Mouse (Mus musculus): Measurements from ENCODE around the gene Abca7. TPM values are rescaled to one million over a fixed set of nuclear protein-coding genes. Genes with fewer than 3 reads are reported as not detected.

Gene Abca7
- total RNA-seq, 2 experiments from 2014 or later: 16.0 to 19.8 TPM

DNA sequence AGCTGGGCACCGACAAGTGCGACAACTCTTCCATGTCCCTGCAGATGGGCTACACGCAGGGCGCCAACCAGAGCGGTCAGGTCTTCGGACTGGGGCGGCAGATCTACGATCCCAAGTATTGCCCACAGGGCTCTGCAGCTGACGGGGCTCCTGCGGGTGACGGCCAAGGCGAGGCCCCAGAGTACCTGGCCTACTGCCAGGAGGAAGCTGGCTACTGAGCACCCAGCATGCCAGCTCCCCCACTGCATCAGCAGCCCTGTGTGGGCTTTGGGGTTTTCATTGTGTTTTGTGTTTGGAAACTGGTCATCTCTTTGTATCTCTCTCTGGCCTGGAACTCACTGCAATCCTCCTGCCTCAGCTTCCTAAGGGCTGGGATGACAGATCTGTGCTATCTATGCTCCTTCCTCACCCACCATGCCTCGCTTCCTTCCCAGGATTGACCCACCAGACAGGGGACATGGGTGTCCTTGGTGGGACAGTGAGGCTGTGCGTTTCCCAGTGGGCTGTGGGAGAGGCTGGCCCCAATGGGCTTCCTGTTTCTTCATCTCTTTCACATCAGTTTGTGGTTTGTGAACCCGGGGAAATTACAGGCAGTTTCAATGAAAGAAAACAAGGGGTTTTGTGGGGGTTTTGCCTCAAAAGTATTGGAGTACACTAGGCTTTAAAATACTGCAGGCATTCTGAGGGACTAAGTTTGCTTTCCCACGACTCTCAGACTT is 1.7 kb upstream of the Abca7 start:
- DNase-seq: peak; percentile 56

DNA sequence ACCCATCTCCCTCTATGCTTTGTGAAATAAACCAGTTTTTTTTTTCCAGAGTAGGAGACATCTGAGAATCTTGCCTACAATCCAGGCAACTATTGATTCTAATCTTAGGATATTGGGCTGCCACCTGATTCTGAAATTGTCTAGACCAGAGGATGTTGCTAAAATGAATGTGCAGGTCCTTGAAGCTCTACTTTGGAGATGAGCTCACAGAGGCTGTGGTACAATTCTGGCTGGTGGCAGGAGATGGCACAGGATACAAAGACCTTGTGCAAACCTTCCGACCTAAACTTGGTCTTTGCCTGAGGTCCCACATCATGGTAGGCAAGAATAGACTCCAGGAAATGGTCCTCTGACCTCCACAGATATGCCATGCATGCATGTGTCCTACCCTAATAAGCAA is 658 bp upstream of the Abca7 start:
- DNase-seq: no peak

DNA sequence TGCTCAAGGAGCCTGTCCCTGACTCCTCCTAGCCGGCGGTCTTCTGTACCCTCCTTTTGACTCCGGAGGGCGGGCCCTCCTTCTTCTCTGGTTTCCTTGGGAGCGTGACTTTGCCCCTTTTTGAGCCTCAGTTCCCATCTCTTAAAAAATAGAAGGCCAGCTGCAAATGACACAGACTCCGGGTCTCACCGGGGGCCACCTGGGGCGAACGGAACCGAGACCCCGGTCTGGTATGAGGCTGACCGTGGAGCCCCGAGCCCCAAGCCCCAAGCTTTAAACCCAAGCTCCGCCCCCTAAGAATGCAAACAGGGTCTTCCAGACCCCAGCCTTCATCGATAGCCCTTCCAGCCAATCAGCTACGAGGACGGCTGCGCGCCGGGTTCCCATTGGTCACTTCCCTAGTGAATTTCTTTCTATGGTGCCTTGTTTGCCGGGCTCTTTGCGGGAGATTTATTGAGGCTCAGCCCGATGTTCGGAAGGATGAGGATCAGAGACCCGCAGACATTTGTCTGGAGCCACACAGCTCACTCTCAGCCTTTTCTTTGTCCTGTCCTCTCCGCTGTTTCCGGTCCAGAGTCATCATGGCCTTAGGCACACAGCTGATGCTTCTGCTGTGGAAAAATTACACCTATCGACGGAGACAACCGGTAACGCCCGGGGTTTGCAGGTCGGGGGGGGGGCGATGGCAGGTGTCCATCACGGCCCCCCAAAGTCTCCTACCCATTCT is 903 bp downstream of the Abca7 start:
- DNase-seq: peak; percentile 79

DNA sequence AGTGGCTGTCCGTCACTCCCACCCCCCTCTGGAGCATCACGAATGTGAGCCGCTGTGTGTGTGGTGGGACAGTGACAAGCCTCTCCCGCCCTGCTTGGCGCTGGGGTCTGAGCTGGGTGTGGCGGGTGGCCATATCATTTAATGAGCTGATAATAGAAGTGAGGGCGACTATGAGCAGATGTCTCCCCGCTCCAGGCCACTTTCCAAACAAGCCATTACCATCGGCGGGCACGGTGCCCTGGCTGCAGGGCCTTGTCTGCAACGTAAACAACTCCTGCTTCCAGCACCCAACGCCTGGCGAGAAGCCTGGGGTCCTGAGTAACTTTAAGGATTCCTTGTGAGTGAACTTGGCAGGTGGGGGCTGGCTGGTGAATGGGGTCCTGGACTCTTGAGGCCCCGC is 1.5 kb downstream of the Abca7 start:
- DNase-seq: peak; percentile 52

DNA sequence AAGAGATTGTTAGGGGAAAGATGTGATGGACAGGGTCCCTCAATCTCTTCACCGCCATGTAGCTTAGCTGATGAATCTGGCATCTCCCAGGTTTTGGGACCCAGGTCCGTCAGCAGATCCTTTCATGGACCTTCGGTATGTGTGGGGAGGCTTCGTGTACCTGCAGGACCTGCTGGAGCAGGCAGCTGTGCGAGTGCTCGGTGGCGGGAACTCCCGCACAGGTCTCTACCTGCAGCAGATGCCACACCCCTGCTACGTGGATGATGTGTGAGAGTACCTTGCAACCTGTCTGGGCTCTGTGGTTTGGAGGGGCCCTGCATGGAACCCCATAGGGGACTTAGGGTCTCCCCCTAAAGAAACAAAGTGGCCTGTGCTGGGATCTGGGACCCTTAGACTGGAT is 5.7 kb downstream of the Abca7 start:
- DNase-seq: no peak

DNA sequence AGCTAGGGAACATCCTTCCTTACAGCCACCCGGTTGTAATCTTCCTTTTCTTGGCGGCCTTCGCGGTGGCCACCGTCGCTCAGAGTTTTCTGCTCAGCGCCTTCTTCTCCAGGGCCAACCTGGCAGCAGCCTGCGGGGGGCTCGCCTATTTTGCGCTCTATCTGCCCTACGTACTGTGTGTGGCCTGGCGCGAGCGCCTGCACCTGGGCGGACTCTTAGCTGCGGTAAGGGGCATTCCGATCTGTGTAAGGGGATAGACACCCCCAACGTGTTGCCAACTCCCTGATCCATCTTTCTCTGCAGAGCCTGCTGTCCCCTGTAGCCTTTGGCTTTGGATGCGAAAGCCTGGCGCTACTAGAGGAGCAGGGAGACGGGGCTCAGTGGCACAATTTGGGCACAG is 6.5 kb downstream of the Abca7 start:
- DNase-seq: no peak

DNA sequence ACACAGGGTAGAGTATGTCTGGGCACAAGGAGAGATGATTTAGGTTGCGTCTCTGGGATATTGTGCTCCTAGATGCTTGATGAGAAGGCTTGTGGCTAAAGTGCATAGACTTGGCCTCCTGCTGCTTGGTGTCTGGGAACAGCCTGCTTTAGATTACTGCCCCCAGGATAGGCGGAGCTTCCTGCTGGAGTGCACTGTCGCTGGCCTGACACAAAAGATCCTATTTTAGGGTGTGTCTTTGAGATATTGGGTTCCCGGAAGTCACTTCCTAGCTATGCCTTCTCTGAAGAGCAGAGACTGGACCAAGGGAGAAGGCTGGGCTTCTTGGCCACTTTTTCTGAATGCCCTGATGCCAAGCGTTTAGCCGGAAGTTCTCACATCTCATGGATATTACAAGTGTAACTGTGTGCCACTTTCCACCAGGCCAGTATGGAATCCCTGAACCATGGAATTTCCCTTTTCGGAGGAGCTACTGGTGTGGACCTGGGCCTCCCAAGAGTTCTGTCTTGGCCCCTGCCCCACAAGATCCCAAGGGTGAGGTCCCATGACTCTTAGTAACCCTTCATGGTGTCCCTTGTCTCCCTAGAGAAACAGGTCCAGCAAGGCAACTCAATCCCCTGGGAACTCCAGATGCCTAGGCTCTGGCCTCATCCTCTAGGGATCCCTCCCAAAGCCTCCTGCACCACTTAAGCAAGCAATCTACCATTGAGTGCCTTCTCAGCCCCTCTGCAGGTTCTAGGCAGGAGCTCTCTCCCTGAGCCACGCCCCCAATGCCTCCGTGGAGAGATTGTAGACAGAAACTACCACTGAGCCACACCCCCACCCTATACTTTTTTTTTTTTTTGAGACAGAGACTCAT is 7.3 kb downstream of the Abca7 start:
- DNase-seq: no peak

DNA sequence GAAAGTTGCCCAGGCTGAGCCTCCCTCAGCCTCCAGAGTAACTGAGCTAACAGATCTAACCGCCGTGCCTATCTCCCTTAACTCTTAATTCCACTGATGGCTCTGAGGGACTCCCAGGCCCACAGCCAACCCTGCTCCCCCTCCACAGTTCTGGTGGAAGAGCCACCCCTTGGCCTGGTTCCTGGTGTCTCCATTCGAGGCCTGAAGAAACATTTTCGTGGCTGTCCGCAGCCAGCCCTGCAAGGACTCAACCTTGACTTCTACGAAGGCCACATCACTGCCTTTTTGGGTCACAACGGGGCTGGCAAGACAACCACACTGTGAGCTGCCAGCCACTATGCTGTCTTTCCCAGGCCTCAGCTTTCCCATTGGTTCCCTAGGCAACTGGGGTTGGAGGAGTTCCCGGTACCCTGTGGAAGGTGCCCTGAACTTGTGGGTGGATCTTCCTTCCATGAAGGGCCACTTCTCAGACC is 8.0 kb downstream of the Abca7 start:
- peak; percentile 71 for DNase-seq

DNA sequence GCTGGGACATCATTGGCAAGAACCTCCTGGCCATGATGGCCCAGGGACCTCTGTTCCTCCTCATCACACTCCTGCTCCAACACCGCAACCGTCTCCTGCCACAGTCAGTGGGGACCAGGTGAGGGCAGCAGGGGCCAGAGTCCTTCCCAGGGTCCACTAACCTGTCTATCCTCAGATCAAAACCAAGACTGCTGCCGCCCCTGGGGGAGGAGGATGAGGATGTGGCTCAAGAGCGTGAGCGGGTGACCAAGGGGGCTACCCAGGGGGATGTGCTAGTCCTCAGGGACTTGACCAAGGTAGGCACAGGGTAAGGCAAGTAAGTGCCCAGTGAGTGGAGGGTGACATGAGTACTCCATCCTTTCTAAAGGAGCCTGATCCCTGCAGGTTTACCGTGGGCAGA is 15.4 kb downstream of the Abca7 start:
- DNase-seq: no peak

DNA sequence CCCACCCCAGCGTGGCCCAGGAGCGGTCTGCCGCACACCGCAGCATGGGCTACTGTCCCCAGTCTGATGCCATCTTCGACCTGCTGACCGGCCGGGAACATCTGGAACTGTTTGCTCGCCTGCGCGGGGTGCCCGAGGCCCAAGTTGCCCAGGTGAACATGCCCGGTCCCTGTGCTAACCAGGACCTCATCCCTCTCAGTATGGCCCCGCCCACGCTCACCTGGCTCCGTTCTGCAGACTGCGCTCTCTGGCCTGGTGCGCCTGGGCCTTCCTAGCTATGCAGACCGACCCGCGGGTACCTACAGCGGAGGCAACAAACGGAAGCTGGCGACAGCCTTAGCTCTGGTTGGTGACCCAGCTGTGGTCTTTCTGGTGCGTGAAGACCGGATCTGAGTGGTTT is 17.3 kb downstream of the Abca7 start:
- no peak for DNase-seq

DNA sequence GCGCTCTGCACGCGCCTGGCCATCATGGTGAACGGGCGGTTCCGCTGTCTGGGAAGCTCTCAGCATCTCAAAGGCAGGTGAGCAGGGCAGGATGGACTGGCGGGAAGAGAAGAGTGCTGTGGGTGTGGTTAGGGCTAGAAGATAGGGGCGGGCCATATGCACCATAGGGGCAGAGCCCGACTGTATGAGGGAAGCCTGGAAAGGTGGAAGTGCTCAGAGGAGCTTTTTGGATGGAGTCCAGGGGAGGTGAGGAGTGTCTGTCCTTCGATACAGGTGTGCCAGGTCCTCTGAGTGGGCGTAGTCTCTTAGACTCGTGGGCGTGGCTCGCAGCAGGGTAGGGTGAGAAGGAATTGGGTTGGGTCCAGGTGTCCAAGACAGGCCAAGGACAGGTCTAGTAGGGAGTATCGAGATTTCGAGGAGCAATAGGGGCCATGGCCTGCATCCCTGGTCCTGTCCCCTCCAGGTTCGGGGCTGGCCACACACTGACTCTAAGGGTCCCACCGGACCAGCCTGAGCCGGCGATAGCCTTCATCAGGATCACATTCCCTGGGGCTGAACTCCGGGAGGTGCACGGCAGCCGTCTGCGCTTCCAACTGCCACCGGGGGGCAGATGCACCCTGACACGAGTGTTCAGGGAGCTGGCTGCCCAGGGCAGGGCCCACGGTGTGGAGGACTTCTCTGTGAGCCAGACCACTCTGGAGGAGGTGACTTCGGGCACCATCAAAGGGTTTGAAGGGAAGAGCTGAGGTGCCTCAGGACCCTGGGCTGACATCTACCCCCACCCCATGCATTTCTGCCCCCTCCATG is 18.4 kb downstream of the Abca7 start:
- DNase-seq: no peak

DNA sequence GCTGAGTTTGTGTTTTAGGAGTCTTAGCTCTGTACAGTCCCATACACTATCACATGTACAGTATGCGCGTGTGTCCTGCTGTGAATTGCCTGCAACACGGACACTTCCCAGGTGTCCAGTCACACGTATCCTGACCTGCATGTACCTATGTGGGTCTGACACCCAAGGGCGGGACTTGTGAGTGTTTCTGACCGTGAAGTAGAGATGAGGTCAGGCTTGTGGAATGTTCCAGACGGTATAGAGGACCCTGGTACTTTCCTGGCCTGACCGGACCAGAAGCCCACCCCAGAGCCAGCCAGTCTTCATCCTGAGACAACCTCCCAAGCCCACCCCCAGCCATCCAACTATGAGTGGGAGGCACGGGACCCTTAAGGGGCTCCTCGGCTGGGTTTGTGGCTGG is 19.3 kb downstream of the Abca7 start:
- DNase-seq: no peak

DNA sequence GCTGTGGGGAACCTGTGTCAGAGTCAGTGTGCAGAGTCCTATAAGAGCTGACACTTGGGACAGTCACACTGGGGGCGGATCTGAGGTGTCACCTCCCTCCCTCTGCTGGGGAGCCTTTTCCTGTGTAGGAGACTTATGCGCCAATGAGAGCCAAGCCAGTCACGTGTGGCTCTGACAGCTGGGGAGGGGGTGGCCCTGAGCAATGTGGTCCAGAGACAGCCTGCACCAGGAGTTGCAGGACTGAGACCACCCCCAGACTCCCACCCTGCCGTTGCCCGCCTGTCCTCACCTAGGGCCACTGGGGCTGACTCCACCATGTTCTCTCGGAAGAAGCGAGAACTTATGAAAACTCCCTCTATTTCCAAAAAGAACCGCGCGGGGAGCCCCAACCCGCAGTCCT is 20.2 kb downstream of the Abca7 start, which contains the start of gene Arhgap45:
Gene Arhgap45, plus strand, starts transcription at position 143 of the 400 bp plus-strand sequence.
- DNase-seq: no peak

DNA sequence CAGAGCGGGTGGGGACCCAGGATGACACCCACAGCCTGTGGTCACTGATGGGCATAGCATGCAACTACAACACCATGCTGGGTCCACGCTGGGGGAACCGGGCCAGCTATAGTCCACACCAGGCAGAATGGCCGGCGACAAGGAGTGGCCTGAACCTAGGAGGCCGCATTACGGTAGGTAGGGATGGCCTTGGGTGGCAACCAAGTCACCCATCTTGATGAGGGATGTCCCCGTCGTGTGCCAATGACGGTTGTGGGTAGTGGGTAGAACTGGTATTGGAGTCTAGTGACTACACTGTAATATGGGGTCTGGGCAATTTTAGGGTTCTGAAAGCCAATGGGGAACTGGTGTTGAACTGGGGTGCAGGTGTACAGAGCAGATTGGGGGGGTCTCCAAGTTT is 20.6 kb downstream of the Abca7 start:
- no peak for DNase-seq

DNA sequence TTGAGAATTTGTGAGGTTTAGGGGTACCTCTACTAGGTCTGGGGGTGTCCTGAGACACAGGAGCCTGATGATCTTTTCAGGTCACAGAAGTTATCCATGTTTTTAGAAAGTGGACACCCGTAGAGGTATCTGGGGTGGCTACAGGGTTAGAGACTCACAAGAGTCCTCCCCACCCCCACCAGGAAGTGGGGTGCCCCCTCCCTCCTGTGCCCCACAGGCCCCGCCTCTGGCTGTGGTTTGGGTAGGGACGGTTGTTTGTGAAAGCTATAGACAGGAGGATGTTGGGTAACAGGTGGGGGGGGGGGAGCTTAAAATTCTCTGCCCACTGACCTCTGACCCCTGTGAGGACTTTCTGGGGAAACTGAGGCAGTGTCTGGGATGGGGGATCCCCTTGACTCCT is 21.1 kb downstream of the Abca7 start:
- DNase-seq: no peak

DNA sequence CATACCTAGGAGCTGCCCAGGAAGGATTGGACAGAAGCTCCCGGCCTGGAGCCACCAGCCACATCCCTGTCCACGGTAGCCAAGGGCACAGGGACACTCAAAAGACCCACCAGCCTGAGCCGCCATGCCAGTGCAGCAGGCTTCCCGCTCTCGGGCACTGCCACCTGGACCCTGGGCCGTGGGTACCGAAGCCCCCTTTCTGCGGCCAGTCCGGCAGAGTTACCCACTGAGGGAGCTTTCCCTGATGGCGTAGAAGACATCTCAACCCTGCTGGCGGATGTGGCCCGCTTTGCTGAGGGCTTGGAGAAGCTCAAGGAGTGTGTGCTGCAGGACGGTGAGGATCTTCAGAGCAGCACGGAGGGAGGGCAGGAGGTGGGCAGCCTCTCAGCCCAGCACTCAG is 21.5 kb downstream of the Abca7 start:
- DNase-seq: no peak

DNA sequence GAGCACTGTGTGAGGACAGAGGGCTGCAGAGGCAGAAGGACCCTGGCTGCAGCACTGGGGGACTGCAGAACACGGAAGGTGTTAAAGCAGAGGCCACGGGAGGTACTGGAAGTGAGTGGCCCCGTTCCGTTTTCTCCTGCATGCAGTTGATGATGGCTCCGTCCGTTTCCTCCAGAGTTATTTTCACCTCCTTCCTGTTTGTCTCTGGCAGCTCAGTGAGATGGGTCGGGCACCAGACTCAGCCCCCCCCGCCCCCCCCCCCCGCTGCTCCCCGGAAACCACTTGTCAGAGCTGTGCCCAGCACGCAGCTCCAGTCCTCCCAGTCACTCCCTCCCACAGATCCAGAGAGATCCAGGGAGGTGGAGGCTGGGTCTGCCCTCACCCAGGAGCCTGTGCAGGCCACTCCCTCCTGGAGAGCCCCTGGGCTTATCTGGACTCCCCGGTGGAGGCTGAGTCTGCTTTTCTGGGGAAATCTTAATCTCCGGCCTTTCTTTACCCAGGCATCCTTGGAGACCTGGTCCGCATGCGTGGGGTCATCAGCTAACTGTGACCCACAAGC is 22.5 kb downstream of the Abca7 start:
- no peak for DNase-seq

DNA sequence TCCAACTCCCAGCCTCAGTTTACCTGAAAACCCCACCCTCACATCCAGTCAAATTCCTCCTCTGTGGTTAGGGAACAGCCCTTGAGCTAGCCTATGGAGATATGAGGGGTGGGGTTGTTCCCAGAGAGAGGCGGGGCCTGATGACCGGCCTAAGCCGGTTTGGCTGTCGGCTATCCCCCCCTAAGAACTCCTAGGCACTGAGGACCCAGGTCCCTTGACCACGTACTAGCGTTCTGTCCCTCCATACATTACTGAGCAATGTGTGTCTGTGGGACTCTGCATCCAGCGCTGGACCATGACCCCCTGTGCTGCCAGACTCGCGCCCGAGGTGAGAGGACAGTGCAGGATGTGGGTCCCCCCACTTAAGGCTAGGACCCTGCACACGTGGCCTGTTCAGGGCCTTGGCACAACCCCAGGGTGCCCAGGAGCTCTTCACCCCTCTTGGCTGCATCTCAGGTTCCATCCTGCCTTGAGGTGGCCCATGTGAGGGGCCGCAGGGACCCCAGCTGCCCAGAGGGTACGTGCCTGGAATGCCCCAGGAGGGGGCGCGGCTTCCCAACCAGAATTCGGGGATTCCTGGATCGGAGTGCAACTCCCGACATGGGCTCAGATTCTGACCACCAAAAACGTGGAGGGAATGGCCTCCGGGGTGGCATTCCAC is 23.3 kb downstream of the Abca7 start:
- DNase-seq: no peak

DNA sequence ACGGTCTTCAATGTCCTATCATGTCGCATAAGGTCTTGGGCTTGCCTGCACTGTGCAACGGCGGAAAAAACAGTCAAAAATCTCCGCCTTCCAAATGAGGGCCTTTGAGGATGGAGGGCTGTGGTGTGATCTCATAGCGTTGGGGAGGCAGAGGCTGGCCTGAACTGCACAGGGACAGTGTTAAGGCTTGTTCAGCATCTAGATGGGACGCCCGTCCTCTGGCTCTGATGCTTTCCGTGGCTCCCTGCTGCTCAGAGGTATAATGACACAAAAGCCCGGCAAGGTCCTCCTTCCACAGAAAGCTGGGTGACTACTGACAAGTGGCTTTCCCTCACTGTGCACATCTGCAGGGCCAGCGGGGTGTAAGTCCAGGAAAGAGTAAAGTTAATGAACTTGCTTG is 23.9 kb downstream of the Abca7 start:
- no peak for DNase-seq

DNA sequence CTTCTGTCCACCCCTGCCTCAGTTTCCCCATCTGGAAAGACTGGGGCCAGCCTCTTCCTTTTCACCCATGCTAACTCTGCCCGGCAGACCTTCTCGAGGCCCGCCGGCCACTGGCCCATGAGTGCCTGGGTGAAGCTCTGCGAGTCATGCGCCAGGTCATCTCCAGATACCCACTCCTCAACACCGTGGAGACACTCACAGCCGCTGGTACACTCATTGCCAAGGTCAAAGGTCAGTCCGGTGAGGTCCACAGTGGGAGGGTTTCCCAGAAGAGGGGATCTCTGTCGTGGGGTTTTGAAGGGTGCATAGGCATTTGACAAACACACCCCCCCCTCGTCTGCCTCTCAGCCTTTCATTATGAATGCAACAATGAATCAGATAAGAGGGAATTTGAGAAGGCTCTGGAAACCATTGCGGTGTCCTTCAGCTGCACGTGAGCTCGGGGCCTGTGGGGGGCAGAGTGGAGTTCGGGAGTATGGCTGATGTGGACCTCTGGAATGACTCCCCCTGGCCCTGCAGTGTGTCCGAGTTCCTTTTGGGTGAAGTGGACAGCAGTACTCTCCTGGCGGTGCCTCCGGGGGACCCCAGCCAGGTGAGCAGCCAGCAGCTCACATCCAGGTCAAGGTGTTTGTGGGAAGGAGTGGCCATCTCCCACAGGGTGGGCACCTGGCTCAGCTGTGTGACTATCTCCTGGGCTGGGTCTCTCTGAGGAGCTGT is 24.5 kb downstream of the Abca7 start:
- DNase-seq: no peak

DNA sequence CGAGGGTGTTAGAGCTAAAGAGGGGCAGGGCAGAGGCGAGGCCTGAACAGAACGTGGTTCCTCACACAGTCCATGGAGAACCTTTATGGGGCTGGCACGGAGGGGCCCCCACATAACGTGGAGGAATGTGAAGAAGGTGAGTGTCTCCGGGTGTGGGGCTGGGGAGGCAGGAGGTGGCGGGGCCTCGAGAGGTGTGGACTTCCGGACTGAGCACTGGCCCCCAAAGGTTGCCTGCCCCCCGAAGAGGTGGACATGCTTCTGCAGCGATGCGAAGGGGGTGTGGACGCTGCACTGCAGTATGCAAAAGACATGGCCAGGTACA is 25.0 kb downstream of the Abca7 start:
- no peak for DNase-seq
